Mouse (Mus musculus) limb, embryonic 15.5 days (tissue): ENCODE results near the gene Lrguk. TPM values are rescaled to one million over a fixed set of nuclear protein-coding genes. Genes with fewer than 3 reads are reported as not detected.

ENCODE experiments used
- ATAC-seq: fragments of 200-750 bp; cut with Nextera tagmentation; 2 replicates; pipeline ENCODE4 v1.8.0; 2017; ENCODE audit warnings: low read depth, moderate TSS enrichment; ENCODE audit not compliant: insufficient number of reproducible peaks, low FRiP score, low TSS enrichment
- H3K27ac ChIP-seq: fragments of 300-500 bp; sonication (generic); 2 replicates; pipeline ENCODE4 v1.5.1; 2015; ENCODE audit warnings: moderate library complexity, mild to moderate bottlenecking, inconsistent platforms
- H3K27me3 ChIP-seq: fragments of 300-500 bp; sonication (generic); 2 replicates; pipeline ENCODE4 v1.6.1; 2015; ENCODE audit warnings: inconsistent platforms
- H3K36me3 ChIP-seq: fragments of 300-500 bp; sonication (generic); 2 replicates; pipeline ENCODE4 v1.6.1; 2015; ENCODE audit warnings: inconsistent platforms
- H3K4me1 ChIP-seq: fragments of 300-500 bp; sonication (generic); 2 replicates; pipeline ENCODE4 v1.6.1; 2015; ENCODE audit warnings: inconsistent platforms
- H3K4me2 ChIP-seq: fragments of 300-500 bp; sonication (generic); 2 replicates; pipeline ENCODE4 v1.6.1; 2015; ENCODE audit warnings: mild to moderate bottlenecking, inconsistent platforms
- H3K4me3 ChIP-seq: fragments of 300-500 bp; sonication (generic); 2 replicates; pipeline ENCODE4 v1.5.1; 2015; ENCODE audit warnings: mild to moderate bottlenecking, inconsistent platforms
- H3K9ac ChIP-seq: fragments of 300-500 bp; sonication (generic); 2 replicates; pipeline ENCODE4 v1.6.1; 2015; ENCODE audit warnings: inconsistent platforms
- H3K9me3 ChIP-seq: fragments of 300-500 bp; sonication (generic); 2 replicates; pipeline ENCODE4 v1.6.1; 2016; ENCODE audit warnings: inconsistent platforms
- WGBS: fragments of 180-500 bp; shearing (Covaris S2); methylation state at CpG from one replicate; pipeline ENCODE4 v1.1.7; 2015; 5-methylcytosine and 5-hydroxymethylcytosine counted together
- polyA plus RNA-seq: library from polyadenylated mRNA; unstranded; fragments of >200 nt; fragmentation: Nextera tagmentation; extraction: Ambion mirVana; gene quantifications from 2 replicates; pipeline ENCODE4 v1.2.1, GENCODE M21; 2015

Gene Lrguk
- polyA plus RNA-seq = 0.14 and 0.35 TPM in 2 replicates

GRCm38 (mm10) chr6:34028933-34029745 is at the start of gene Lrguk:
Gene Lrguk (plus strand): TSS chr6:34029448.
- H3K9me3 ChIP-seq = no peaks in the 10 kb centered on the region
- WGBS = 3% methylated on average over 32 of the region's 32 CpGs
- peak within 1 kb of the TSS; percentile 33 for H3K27ac ChIP-seq

GRCm38 (mm10) chr6:33982709-33983108 is 46.5 kb upstream of the Lrguk start:
- no peak overlapping the region for H3K9ac ChIP-seq
- H3K4me3 ChIP-seq = no peak overlapping the region
- no peaks in the 10 kb centered on the region for H3K27me3 ChIP-seq
- ATAC-seq = no peak
- no peak overlapping the region for H3K4me2 ChIP-seq
- no peaks in the 10 kb centered on the region for H3K36me3 ChIP-seq
- H3K9me3 ChIP-seq = no peaks in the 10 kb centered on the region
- no peak overlapping the region for H3K27ac ChIP-seq
- peaks cover 7% of the 10 kb centered on the region; the same call in 1 of the 2 replicates for H3K4me1 ChIP-seq
- WGBS = 78% methylated on average over 9 of the region's 9 CpGs

More at GRCm38 (mm10) chr6:34028933-34029745, at the start of gene Lrguk:
- Histone ChIP-seq H3K27me3 (peaks cover 6% of the 10 kb centered on the region; the same call in 1 of the 2 replicates), H3K9ac (peak within 1 kb of the TSS; percentile 39), H3K4me2 (peak within 1 kb of the TSS; percentile 87), H3K4me1 (peaks cover 10% of the 10 kb centered on the region), H3K4me3 (peak within 1 kb of the TSS; percentile 56), H3K36me3 (no peaks in the 10 kb centered on the region)
- peak; percentile 89 for ATAC-seq

GRCm38 (mm10) chr6:33987132-33987531 is 42.1 kb upstream of the Lrguk start:
- no peaks in the 10 kb centered on the region for H3K4me1 ChIP-seq
- ATAC-seq = no peak
- H3K27me3 ChIP-seq = no peaks in the 10 kb centered on the region
- H3K9me3 ChIP-seq = no peaks in the 10 kb centered on the region
- H3K36me3 ChIP-seq = no peaks in the 10 kb centered on the region
- WGBS = 77% methylated on average over 5 of the region's 5 CpGs
- no peak overlapping the region for H3K9ac ChIP-seq
- H3K27ac ChIP-seq = no peak overlapping the region
- no peak overlapping the region for H3K4me2 ChIP-seq
- no peak overlapping the region for H3K4me3 ChIP-seq

- no peaks in the 10 kb centered on the region for H3K4me1 ChIP-seq
- no peak overlapping the region for H3K9ac ChIP-seq
- H3K4me2 ChIP-seq = no peak overlapping the region
- 43% methylated on average over 24 of the region's 24 CpGs for WGBS
- H3K27me3 ChIP-seq = no peaks in the 10 kb centered on the region
- ATAC-seq = no peak
- no peak overlapping the region for H3K4me3 ChIP-seq
- no peaks in the 10 kb centered on the region for H3K36me3 ChIP-seq
- H3K9me3 ChIP-seq = no peaks in the 10 kb centered on the region
- no peak overlapping the region for H3K27ac ChIP-seq
These were observed 36.8 kb upstream of the Lrguk start for GRCm38 (mm10) chr6:33992213-33993034.

GRCm38 (mm10) chr6:33993842-33994241 is 35.4 kb upstream of the Lrguk start:
- Histone ChIP-seq H3K4me3 (no peak overlapping the region), H3K9ac (no peak overlapping the region), H3K4me1 (no peaks in the 10 kb centered on the region), H3K27ac (no peak overlapping the region), H3K9me3 (no peaks in the 10 kb centered on the region), H3K27me3 (no peaks in the 10 kb centered on the region), H3K36me3 (no peaks in the 10 kb centered on the region), H3K4me2 (no peak overlapping the region)
- ATAC-seq = no peak
- 79% methylated on average over 6 of the region's 6 CpGs for WGBS

GRCm38 (mm10) chr6:33998590-33998989 is 30.7 kb upstream of the Lrguk start:
- no peaks in the 10 kb centered on the region for H3K4me1 ChIP-seq
- no peaks in the 10 kb centered on the region for H3K36me3 ChIP-seq
- WGBS = 44% methylated on average over 4 of the region's 4 CpGs
- no peak overlapping the region for H3K27ac ChIP-seq
- no peaks in the 10 kb centered on the region for H3K9me3 ChIP-seq
- no peak overlapping the region for H3K4me3 ChIP-seq
- H3K9ac ChIP-seq = no peak overlapping the region
- no peak overlapping the region for H3K4me2 ChIP-seq
- ATAC-seq = no peak
- H3K27me3 ChIP-seq = no peaks in the 10 kb centered on the region

- no peak overlapping the region for H3K9ac ChIP-seq
- no peak overlapping the region for H3K4me3 ChIP-seq
- H3K4me1 ChIP-seq = no peaks in the 10 kb centered on the region
- no peaks in the 10 kb centered on the region for H3K27me3 ChIP-seq
- no peak overlapping the region for H3K4me2 ChIP-seq
- no peaks in the 10 kb centered on the region for H3K36me3 ChIP-seq
- no peak overlapping the region for H3K27ac ChIP-seq
- no peak for ATAC-seq
- WGBS = 34% methylated on average over 7 of the region's 7 CpGs
- H3K9me3 ChIP-seq = no peaks in the 10 kb centered on the region
These were observed 29.7 kb upstream of the Lrguk start for GRCm38 (mm10) chr6:33999530-33999929.

- H3K36me3 ChIP-seq = no peaks in the 10 kb centered on the region
- H3K4me2 ChIP-seq = no peak overlapping the region
- H3K27ac ChIP-seq = no peak overlapping the region
- no peaks in the 10 kb centered on the region for H3K9me3 ChIP-seq
- WGBS = 85% methylated on average over 7 of the region's 7 CpGs
- H3K4me1 ChIP-seq = no peaks in the 10 kb centered on the region
- H3K27me3 ChIP-seq = no peaks in the 10 kb centered on the region
- no peak overlapping the region for H3K9ac ChIP-seq
- H3K4me3 ChIP-seq = no peak overlapping the region
- no peak for ATAC-seq
These were observed 28.6 kb upstream of the Lrguk start for GRCm38 (mm10) chr6:34000644-34001043.

- 14% methylated on average over 1 of the region's 1 CpGs for WGBS
- H3K27ac ChIP-seq = no peak overlapping the region
- H3K9me3 ChIP-seq = no peaks in the 10 kb centered on the region
- no peaks in the 10 kb centered on the region for H3K36me3 ChIP-seq
- no peak overlapping the region for H3K9ac ChIP-seq
- no peaks in the 10 kb centered on the region for H3K4me1 ChIP-seq
- no peak for ATAC-seq
- H3K4me3 ChIP-seq = no peak overlapping the region
- H3K4me2 ChIP-seq = no peak overlapping the region
- H3K27me3 ChIP-seq = no peaks in the 10 kb centered on the region
These were observed 26.2 kb upstream of the Lrguk start for GRCm38 (mm10) chr6:34003033-34003432.

- Histone ChIP-seq H3K27me3 (no peaks in the 10 kb centered on the region), H3K36me3 (no peaks in the 10 kb centered on the region), H3K9me3 (no peaks in the 10 kb centered on the region), H3K9ac (no peak overlapping the region), H3K4me1 (no peaks in the 10 kb centered on the region), H3K4me3 (no peak overlapping the region), H3K27ac (no peak overlapping the region), H3K4me2 (no peak overlapping the region)
- ATAC-seq = no peak
- 54% methylated on average over 6 of the region's 6 CpGs for WGBS
These were observed 15.8 kb upstream of the Lrguk start for GRCm38 (mm10) chr6:34013469-34013868.

GRCm38 (mm10) chr6:34029746-34030027 is 439 bp downstream of the Lrguk start:
- H3K9ac ChIP-seq = peak overlapping the region; percentile 39
- peaks cover 12% of the 10 kb centered on the region for H3K4me1 ChIP-seq
- peak overlapping the region; percentile 56 for H3K4me3 ChIP-seq
- WGBS = 0% methylated on average over 4 of the region's 4 CpGs
- H3K4me2 ChIP-seq = peak overlapping the region; percentile 87
- no peak for ATAC-seq
- no peak overlapping the region for H3K27ac ChIP-seq
- peaks cover 6% of the 10 kb centered on the region; the same call in 1 of the 2 replicates for H3K27me3 ChIP-seq
- H3K9me3 ChIP-seq = no peaks in the 10 kb centered on the region
- H3K36me3 ChIP-seq = no peaks in the 10 kb centered on the region

- ATAC-seq = no peak
These were observed 4.8 kb downstream of the Lrguk start for GRCm38 (mm10) chr6:34034096-34034495.

More at GRCm38 (mm10) chr6:34034096-34034495, 4.8 kb downstream of the Lrguk start:
- no peaks in the 10 kb centered on the region for H3K9me3 ChIP-seq
- no peak overlapping the region for H3K9ac ChIP-seq
- WGBS = 36% methylated on average over 3 of the region's 3 CpGs
- no peaks in the 10 kb centered on the region for H3K36me3 ChIP-seq
- H3K4me1 ChIP-seq = peaks cover 7% of the 10 kb centered on the region; the same call in 1 of the 2 replicates
- H3K27ac ChIP-seq = no peak overlapping the region
- no peak overlapping the region for H3K4me3 ChIP-seq
- H3K4me2 ChIP-seq = no peak overlapping the region
- peaks cover 6% of the 10 kb centered on the region; the same call in 1 of the 2 replicates for H3K27me3 ChIP-seq
